Mouse (Mus musculus): ENCODE measurements at regions not wholly inside any gene's neighbourhood (a gene's known extent, or its start where the extent isn't known, plus 50 kb on each side); places are given as distances from the start of the nearest gene placed in this dataset.
"Not testable (repeated sequence)": the region's sequence is repeated elsewhere in the genome, so short reads cannot be mapped to it uniquely, and the experiment has no call there.

- intact Hi-C loops (cut with DNase I) = no loop called here
- peak; percentile 27 to 40 for DNase-seq (ENCODE audit: low spot score in 2 of 2)
These were observed 221.9 kb upstream of the Ascc3 start for GRCm38 (mm10) chr10:50370611-50371010.

DNA sequence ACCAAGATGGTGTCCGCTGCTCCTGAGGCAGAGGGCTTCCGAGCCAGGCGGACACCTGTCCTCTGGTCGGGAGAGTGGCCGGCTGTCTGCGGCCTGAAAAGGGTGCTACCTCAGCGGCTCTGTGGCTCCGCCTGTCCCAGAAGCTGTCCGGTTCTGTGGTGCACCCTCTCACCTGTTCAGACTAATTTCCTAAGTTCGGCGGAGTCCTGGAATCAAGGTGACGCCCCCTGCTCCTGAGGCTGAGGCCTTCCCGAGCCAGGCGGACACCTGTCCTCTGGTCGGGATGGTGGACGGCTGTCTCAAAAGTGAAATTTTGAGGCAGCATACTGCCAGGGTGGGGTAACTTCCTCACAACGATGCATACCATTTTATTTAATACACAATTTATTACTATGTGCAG, 199.9 kb upstream of the Ascc3 start:
- intact Hi-C loops (cut with DNase I); DNase-seq (ENCODE audit: low spot score in 2 of 2): not testable (repeated sequence)
